Mouse (Mus musculus): ENCODE results near the gene Tcf7l2.

- TF ChIP-seq EP300 (IDR thresholded peaks at IDR 0.05; ENCODE audit: low read depth) (no peak), CTCF (IDR thresholded peaks at IDR 0.05; ENCODE audit: low read depth) (no peak)
Measured at GRCm38 (mm10) chr19:55744576-55745191, 3.1 kb downstream of the Tcf7l2 start.

Measured in heart, postnatal 0 days (tissue).